Mouse (Mus musculus) urinary bladder, postnatal 14 days (tissue): ENCODE measurements around the gene Scaf1.
A peak's percentile ranks its signal among the peaks of the same experiment; 100 is the strongest.

Experiments used
- DNase-seq: peaks from one replicate; pipeline ENCODE4 v3.0.0; 2021; ENCODE audit warnings: low spot score

Gene Scaf1

DNA sequence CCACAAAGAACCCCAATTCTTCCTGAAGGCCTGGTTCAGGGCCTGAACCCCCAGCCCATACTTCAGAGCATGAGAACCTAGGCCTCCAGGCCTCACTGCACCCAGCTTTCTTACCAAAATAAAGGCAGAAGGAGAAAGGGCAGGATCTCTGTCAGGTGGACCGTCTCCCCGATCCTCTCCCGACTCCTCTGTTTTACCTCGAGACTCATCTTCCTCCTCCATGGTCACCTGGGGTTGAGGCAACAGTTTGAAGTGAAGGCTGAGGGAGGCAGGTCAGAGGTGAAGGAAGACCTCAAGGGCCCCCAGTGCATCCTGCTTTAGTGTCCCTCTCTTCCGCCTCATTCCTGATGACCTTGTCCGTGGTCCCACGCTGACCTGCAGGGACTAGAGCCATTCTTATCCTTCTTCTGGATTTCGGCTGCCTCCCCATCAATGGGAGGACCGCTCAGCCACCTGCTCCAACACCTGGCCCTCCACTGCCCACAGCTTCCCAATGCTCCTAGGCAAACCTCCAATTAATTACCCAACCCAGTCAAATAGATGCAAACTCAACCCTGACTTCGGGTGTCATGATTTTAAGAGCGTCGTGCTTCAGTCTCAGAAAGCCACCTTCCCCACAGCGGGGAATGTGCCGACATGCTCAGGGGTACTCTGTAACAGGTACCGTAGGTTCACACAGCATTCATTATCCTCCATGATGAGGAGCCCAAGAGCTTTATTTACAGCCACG is 2.6 kb downstream of the Scaf1 start:
- no peak for DNase-seq

DNA sequence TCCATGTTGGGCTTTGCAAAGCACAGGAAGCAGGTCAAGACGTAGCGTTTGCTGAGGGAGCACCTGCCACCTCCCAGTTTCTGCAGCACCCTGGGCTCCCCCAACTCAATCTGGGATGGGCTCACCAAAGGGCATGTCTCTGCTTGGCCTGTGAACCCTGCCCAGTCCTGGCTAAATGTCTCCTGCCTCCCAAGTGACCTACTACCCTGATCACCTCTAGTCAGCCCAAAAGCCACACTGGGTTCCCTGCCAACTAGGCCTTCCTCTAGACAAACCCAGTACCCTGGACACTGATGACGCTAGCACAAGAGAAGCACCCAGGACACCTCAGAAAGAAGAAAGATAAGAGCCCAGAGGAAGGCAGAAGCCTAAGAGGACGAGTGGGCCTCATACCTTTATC is 3.3 kb downstream of the Scaf1 start:
- no peak for DNase-seq

DNA sequence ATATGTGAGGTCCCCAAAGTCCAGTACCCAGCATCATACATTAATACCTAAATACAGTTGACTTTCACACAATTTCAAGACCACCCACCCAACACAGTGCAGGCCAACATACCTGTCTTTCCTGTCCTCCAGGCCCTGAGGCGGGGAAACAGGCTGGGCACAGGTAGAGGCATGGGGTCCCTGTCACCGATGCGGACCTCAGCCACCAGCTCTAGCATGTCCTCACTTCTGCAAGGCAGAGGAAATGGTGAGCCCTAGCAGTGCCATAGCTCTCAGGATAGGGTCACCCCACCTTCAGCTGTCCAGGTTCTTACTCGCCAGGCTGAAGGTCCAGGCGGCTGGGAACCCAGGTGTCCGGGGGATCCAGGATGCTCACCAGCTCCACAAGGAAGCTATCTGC is 4.2 kb downstream of the Scaf1 start:
- DNase-seq, result no peak

DNA sequence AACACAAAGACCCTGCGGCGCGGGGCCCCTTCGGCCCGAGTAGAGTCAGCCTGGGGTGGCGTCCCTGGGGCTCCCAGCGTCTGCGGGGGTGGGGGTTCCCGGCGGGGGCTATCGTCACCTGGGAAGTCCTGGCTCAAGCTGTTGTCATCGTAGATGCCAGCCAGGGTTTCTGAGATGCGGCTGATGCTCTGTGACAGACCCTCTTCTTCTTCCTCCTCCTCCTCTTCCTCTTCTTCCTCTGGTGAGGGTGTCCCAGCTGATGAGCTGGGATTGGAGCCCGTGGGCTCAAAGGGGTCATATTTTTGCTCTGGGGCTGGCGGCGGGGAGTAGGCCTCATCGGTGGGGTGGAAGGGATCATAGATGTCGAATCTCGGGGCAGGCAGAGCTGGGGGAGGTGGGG is 7.8 kb downstream of the Scaf1 start:
- no peak for DNase-seq

DNA sequence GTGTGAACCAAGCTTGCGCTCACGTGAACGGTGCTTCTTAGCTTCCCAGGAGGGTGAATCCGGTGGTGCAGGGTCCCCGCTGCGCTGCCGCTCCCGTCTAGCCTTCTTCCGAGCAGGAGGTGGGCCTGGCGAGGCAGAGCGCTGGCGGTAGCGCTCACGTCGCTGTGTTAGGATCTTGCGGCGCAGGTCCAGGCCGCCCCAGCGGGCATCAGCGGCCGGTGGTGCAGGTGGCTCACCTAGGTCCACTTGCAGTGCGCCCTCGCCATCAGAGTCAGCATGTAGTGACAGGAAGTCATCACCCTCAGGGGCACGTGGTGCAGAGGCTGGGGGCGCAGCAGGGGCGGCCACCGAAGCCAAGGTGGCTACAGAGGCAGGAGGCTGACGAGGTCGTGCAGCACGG is 8.3 kb downstream of the Scaf1 start:
- no peak for DNase-seq

DNA sequence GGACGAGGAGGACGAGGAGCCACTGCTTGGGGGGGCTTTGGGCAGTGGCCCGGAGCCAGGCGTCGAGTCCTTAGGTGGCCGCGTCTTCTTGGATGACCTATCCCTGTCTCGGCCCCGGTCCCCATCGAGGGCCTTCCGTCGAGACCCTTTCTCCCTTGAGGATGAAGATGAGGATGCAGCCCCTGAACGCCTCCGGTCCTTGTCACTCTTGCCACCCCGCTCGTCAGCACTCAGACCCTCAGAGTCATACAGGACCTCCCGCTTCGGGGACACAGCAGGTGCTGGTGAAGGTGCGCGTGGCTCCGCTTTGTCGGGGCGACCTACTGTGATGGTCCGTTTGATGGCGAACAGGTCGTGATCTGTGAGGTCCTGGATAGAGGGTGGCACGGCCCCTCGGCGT is 9.0 kb downstream of the Scaf1 start:
- DNase-seq, result no peak

DNA sequence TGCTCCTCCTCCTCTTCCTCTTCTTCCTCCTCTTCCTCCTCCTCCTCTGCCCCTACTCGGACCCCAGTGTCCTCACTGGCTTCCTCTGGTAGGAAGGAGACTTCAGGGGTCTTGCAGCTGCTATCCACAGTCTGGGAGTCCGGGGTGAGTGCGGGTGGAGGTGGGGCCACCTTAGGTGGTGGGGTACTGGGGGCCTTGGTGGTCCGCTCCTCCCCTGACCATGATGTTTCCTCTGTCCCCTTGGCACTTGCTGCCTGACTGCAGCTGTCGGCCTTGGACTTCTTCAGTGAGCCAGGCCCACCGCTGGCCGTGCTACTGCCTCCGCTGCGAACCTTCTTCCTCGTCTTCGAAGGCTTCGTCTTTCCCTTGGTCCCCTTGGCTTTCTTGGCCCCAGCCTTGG is 9.7 kb downstream of the Scaf1 start:
- no peak for DNase-seq

DNA sequence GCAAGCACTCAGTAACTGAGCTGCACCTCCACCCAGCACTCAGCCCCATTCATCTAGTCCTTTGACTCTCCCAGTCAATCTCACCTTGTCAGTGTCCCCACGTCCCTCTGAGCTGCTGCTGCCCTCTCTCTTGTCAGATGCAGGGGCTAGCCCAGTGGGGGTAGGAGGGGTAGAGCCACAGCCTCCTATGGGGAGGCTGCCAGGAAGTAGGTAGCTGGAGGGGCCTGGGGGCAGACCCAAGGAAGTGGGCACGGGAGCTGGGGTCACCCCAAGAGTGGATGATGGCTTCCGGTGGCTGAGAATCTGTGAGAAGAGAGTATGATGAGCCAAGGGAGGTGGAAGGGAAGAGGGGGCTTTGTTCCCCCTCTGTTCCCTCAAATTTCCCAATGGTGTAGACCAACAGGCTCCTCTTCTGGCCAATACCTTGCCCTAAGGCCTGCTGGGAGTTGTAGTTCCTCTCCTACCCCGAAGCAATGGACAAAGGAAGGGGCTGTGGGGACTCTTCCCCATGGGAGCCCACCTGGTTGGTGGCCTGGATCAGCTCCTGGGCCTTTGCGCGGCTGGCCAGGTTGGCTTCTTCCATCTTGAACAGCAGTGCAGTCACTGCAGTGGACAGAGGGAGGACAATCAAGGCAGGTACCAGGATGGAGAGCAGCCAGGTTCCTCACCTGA is 10.7 kb downstream of the Scaf1 start:
- DNase-seq, result no peak

DNA sequence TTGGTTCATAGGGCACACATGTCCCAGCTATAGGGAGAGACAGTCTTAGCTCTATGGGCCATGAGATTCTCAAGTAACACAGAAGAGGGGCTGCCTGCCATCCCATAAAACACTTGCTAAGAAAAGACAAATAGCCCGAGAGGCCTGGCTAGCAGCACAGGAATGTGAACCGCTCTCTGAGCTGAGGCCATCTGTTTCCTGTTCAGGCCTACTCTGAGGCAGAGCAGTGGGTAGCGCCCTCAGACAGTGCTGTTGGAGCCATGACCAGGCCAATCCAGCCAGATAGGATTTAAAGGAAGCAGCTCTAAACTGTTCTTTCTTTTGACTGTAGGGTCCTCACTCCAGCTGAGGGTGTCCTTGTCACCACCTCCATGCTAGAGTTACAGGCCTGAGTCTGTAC is 11.6 kb downstream of the Scaf1 start:
- DNase-seq, result no peak

DNA sequence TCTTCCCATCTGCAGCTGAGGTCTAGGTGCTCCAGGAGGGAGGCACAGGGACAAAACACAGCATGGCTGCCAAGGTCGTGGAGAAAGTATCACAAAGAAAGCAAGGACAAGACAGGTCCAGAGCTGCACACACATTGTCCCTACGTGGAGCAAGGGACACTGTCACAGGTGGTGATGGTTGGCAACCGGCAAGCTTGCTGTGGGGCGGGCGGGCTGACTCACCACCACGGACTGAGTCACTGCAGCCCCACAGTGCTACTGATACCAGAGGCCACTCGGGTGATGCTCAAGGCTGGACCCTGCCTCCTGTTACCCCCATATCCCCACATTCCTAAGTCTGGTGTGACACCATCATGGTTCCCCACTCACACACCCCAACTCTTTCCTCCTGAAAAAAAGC is 13.7 kb downstream of the Scaf1 start:
- no peak for DNase-seq

DNA sequence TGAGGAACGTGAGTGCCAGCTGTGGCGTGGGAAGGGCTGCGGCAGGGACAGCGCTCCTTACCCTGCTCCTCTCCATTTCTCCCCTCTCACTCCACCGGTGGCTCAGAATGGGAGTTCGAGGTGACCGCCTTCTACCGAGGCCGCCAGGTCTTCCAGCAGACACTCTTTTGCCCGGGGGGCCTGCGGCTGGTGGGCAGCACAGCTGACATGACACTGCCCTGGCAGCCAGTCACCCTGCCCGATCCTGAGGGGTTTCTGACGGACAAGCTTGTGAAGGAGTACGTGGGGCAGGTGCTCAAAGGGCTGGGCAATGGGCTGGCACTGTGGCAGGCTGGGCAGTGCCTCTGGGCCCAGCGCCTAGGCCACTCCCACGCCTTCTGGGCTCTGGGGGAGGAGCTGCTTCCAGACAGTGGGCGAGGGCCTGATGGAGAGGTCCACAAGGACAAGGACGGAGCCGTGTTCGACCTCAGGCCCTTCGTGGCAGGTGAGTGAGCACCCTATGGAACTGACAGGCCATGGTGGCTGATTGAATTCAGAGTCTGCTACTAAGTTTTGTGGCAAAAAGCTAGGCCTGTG is 15.5 kb downstream of the Scaf1 start:
- no peak for DNase-seq

DNA sequence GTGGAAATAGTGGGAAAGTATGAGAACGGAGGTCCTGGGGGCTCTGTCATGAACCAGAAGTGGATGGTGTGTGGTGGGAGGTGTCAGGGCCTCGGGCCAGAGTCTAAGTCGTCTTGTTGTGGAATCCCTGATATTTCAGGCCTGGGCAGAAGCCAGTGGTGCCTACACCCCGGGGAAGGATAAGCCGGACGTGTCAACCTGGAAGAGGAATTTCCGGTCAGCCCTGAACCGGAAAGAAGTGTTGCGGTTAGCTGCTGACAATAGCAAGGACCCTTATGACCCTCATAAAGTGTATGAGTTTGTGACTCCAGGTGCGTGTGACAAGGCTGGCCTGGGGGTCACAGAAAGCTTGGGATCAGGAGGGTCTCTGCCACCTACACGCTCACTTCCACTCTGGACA is 16.4 kb downstream of the Scaf1 start:
- DNase-seq, result no peak

DNA sequence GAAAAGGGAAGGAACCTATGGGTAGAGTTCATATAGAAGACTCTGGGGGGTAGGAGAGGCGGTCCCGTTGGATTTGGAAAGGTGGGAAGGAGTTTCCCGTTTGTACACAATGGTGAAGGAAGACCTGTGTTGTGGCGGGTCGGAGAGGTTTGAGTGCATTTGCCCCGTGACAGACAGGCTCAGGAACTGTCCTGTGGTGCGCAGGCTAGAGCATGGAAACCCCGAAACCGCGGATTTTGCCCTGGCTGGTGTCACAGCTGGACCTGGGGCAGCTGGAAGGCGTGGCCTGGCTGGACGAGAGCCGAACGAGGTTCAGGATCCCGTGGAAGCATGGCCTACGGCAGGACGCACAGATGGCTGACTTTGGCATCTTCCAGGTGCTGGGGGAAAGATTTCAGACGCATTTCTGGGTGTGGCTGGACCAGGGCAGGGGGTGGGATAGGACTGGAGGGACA is 17.6 kb downstream of the Scaf1 start, which contains the start of gene Bcl2l12:
TSS of gene Bcl2l12 (minus strand) at position 212 of the 455 bp plus-strand sequence.
- peak; percentile 56 for DNase-seq

DNA sequence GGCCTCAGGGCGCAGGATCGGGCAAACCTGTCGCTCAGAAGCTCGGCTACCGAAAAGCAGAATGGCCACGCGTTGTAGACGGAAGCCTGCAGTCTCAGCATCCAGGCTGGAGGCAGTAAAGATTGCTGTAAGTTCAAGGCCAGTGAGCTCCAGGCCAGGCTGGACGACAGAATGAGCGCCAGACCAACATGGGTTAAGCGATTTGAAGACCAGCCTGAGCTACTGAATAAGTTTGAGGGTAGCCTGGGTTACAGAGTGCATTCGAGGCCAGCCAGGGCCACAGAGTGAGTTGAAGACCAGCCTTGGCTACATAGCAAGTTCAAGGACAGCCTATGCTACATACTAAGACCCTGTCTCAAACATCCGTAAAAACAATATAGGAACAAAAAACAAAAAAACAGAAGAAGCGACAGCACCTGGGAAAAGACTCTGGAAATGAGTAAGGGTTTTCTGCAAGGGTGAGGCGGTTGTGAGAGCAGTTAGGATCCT is 18.2 kb downstream of the Scaf1 start:
- DNase-seq, result no peak

DNA sequence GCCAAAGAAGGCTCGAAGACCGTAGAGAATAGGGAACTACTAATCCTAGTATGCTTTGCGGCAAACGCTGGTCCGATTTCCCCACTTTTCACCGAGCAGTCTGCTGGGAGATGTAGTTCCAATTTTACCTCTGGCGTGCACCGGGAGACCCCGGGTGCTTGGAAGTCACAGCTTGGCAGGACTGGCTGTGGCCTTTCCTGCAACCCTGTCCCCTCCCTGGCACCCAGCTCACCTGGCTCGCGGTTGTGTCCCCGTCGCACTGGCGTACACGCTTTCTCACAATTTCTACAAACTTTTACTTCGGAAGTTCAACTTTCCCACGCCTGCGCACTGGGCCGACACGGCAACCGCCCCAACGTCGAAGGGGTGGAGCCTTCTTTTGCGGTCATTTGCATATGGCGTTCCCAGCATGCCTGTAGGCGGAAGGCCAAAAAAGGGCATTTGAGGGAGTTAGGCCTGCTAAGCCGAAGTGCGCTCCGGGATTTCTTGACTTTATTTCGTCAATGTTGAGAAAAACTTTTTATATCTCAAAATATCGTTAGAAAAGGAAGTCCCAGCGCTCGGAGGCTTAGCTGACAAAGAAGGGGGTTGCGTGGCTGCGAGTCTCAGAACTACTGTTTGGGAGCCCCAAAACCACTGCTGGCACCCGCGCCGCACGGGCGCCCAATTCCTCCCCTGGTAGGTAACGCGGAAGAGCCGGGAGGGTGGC is 18.8 kb downstream of the Scaf1 start, which contains the start of gene Irf3:
TSS of gene Irf3 (plus strand) at position 418 of the 709 bp plus-strand sequence.
- DNase-seq, result peak; percentile 98

DNA sequence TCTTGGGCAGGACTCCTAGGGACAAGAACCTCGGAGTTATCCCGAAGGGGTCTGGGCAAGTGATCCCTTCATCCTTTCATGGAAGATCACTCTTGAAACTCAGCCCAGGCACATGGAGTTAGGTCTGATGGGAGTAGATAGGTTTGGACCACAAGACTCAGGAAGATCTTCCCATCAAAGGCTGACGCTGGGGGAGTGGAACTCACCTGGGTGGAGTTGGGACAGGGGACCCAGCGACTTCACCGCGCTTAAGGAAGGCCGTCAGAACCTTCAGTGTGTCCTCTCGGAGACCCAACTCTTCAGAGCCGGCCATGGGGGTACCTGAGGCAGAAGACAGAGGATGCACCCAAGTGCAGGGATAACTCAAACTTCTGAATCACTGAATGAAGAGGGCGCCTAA is 19.5 kb downstream of the Scaf1 start:
- no peak for DNase-seq

DNA sequence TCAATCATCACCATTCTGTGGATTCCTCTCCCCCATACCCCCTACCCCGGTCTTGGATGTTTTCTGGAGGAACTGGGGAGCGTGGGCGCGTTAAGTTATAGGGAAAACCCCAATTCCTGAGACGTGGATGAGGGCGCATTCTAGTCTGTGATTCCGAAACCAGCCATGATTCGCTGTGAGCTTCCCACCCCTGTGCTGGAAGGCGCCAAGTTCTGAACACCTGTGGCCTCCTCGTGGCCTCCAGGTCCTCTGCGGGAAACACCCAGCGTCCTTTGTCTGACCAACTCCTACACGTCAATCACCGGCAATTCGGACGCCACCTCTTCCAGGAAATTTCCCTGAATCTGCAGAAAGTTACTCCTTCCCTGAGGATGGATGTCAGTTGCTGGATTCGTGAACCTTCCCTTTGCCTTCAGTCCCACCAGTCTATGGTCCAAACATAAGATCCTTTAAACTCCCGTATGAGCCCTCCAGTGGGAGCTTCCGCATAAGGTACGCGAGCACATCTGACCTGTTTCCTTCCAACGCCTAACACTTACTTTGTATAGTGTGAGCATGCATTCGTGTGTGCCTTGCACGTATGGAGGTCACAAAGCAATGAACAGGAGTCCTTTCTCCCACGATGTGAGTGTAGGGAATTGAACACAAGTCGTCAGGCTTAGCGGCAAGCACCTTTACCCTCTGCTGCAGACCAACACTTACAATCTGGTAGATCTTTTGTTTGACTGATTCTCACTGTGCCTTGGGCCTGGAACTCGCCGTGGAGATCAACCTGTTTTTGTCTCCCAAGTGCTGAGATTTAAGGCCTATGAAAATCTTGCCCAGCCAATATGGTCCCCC is 29.1 kb downstream of the Scaf1 start:
- DNase-seq, result no peak

DNA sequence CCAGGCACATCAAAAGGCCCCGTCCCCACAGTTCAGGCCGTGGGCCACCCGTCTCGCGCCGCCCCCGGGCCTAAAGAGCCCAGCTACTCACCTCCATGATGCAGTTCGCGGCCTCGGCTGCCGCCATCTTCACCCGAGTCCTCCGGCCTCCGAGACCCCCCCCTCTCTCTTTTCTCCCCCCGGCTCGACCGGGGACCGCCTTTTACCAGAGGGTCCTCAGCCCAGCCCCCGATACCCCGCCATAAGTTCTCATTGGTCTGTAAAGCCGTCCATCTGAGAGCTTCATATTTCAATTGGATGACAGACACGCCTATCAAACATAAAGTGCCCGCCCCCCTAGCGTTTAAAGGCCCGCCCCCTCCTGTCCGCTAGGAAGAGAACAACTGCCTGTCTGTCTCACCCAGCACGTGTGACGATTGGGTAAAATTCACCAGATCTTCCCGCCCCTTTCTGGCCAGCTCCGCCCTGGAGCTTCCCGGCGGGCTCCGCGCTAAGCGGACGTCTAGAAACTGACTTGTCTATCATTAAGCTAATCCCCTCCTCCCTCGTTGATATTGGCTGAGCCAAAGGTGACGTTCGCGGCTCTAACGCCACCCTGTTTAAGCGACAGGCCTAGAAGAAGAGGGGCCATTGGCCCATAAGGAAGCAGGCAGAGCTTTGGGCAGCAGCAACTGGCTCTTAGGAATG is 29.8 kb downstream of the Scaf1 start, which contains the start of gene Prmt1:
TSS of gene Prmt1 (minus strand) at position 377 of the 687 bp plus-strand sequence.
- peak; percentile 97 for DNase-seq

DNA sequence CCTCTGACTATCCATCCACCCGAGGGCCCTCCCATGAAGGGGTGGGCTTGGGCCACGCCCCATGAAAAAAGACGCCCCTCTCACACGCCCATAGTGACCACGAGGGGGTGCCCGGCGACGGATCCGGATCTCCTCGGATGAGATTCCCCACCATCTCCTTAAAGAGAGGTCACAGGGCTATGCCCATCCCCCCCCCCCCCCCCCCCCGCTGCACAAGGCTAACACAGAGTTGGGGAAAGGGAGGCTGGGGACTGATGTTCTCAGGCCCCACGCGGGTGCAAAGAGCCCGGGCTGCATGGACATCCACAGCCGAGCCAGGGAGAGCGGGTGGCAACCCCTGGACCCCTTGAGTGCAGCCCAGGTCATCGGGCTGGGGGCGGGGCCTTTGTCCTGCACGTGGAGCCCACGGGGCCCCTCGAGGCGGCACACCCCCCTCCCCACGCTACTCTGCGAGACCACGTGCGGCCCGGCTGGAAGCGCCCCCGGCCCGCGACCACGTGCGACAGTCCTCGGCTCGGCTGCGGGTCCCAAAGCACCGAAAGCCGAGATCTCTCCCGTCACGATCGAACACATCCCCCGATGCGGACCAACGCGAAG is 30.5 kb downstream of the Scaf1 start:
- DNase-seq, result peak; percentile 71

DNA sequence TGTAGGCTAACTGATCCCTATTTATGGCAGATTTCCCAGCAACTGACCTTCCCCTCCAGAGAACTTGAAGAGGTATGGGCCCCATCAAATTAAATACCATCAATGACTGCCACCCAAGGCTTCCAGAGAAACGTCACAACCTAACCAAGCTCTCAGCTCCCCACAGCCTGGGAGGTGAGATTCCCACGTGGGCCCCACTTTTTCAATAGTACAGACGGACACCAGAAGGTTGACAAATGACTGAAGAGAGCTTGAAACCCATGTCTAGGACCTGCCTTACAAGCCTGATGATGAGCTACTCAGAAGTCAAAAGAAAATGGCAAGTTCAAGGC is 31.4 kb downstream of the Scaf1 start:
- DNase-seq, result no peak
